Mouse (Mus musculus) brain, adult 10 weeks (tissue): Measurements from ENCODE around the gene Scnn1b. TPM values are rescaled to one million over a fixed set of nuclear protein-coding genes. Genes with fewer than 3 reads are reported as not detected.

Source experiments
- polyA plus RNA-seq: library from polyadenylated mRNA; stranded (reverse); fragments of 350-450 nt; fragmentation: Illumina TruSeq; extraction: RNeasy Lipid Tissue Mini Kit (QIAGEN cat#74804); gene quantifications from one replicate; pipeline ENCODE4 v1.2.3, GENCODE M21; 2015; ENCODE audit warnings: low read depth, low replicate concordance

Scnn1b gene
- not detected for polyA plus RNA-seq

GRCm38 (mm10) chr7:121864858-121865585 is at the start of gene Scnn1b:
Gene Scnn1b, plus strand, starts transcription at chr7:121865038.

Other genes with a start within 250 kb of the Scnn1b start
- gene Usp31, start 157.8 kb upstream of the Scnn1b start, polyA plus RNA-seq, result 30.3 TPM
- gene Scnn1g, start 130.6 kb upstream of the Scnn1b start, polyA plus RNA-seq, result not detected
- 30.6 TPM for gene Cog7, start 116.7 kb downstream of the Scnn1b start, polyA plus RNA-seq
- 22.3 TPM for gene Gga2, start 156.2 kb downstream of the Scnn1b start, polyA plus RNA-seq
- 31.3 TPM for gene Ubfd1, start 202.1 kb downstream of the Scnn1b start, polyA plus RNA-seq
- gene Ears2, start 202.2 kb downstream of the Scnn1b start, polyA plus RNA-seq, result 5.2 TPM
- 483 TPM for gene Ndufab1, start 236.8 kb downstream of the Scnn1b start, polyA plus RNA-seq